Mouse (Mus musculus) gastrocnemius, adult 2 months (tissue): ENCODE results near the gene Alkbh8. TPM values are rescaled to one million over a fixed set of nuclear protein-coding genes. Genes with fewer than 3 reads are reported as not detected.
"Not testable (repeated sequence)": the region's sequence is repeated elsewhere in the genome, so short reads cannot be mapped to it uniquely, and the experiment has no call there.

ENCODE experiments used
- DNase-seq: peaks from one replicate; pipeline ENCODE4 v3.0.0; 2022
- H3K27ac ChIP-seq: fragments of 200-600 bp; 2 replicates; pipeline ENCODE4 v1.8.1; 2022; ENCODE audit warnings: mild to moderate bottlenecking
- H3K4me3 ChIP-seq: fragments of 200-600 bp; 2 replicates; pipeline ENCODE4 v1.8.1; 2022; ENCODE audit warnings: mild to moderate bottlenecking, moderate library complexity
- CTCF ChIP-seq: fragments of 200-600 bp; IDR thresholded peaks from 2 replicates; pipeline ENCODE4 v1.8.1; 2022; ENCODE audit warnings: antibody characterized with exemption, mild to moderate bottlenecking, moderate library complexity
- intact Hi-C: fragments of 180-260 bp; cut with DNase I; formaldehyde crosslinking; loops from one replicate; pipeline ENCODE4 v1.15.1; 2025
- long read RNA-seq, 2 experiments: library from polyadenylated mRNA; stranded (forward); transcript quantifications; one replicate each; pipeline ENCODE4 v2.0.0; 2021
- total RNA-seq, 2 experiments: library from RNA; stranded (reverse); gene quantifications; 2 replicates each; pipeline ENCODE4 v1.2.3; 2021

Gene Alkbh8
- 10 to 100 TPM; 18.7 to 26.1 TPM for total RNA-seq
- long read RNA-seq, experiment 1, full-length matches to known transcripts: 1 of 1 reads
- long read RNA-seq, experiment 1, partial matches to known transcripts: 0 of 1 reads
- long read RNA-seq, experiment 1, other reads (novel, unspliced or antisense): 0 of 1 reads
- long read RNA-seq, experiment 2, full-length matches to known transcripts: 3 of 9 reads
- long read RNA-seq, experiment 2, partial matches to known transcripts: 1 of 9 reads
- long read RNA-seq, experiment 2, other reads (novel, unspliced or antisense): 5 of 9 reads

GRCm38 (mm10) chr9:3334962-3335767 is at the start of gene Alkbh8:
Alkbh8 (plus strand) TSS chr9:3335140.
- intact Hi-C loops: no loop called here
- Histone ChIP-seq H3K27ac (peak within 1 kb of the TSS; percentile 84), H3K4me3 (peak within 1 kb of the TSS; percentile 80)
- DNase-seq: peak; percentile 70
- peak; percentile 41 for TF ChIP-seq CTCF

DNA sequence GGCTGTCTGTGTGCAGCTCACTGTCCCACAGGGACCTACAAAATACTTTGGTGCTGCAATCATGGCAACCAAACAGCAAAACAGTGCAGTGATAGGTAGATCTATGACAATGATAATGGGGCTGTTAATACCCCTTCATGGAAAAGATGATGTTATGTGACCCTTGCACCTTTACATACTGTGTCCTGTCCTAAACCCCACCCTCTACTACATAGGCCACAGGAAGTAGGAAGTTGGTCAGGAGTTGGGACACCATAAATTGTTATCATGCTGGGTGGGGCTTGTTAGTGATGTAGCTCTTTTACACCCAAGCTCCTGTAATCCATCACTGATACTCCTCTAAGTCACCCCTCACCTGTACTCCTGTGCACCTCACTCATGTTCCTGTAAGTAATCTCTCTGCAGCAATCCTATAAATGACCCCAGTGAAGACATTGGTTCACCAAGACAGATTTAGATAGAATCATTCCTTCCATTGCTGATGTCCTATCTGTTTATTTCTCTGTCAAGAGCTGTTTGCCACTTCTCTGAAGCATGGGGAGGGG is 25.6 kb upstream of the Alkbh8 start:
- DNase-seq: no peak
- H3K27ac ChIP-seq: no peak overlapping the region
- no peak for TF ChIP-seq CTCF
- intact Hi-C loops: no loop called here
- no peak overlapping the region for H3K4me3 ChIP-seq

- no peak for DNase-seq
- intact Hi-C loops: no loop called here
- H3K27ac ChIP-seq: no peak overlapping the region
- H3K4me3 ChIP-seq: no peak overlapping the region
- TF ChIP-seq CTCF: no peak
Measured at GRCm38 (mm10) chr9:3310016-3310415, 24.9 kb upstream of the Alkbh8 start.

DNA sequence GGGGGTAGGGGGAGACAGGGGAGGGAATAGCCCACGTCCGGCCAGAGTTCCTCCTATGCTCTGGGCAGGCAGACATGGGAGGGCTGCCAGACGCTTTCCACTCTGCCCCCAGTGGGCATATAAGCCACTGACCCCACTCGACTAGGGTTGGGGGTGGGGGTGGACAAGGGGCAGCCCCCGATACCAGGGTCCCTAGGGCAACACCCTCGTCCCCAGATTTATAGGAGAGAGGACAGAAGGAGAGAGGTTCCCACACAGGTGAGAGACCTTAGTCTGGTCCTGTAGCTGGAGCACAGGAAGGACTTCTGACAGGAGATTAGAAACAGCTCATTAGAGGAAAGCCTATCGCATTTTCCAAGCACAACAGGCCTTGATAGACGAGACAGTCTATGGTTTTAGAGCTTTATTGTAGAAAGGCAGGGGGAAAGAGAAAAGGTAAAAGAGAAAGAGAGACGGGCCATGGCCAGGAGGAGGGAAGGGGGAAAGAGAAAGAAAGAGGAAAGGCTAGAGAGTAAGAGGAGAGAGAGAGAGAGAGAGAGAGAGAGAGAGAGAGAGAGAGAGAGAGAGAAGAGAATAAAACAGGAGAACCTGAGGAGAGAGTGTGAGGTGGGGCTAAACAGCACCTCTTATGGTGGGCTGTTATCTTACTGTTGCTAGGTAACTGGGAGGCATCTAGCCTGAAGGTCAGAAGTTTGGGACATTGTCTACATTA is 7.4 kb upstream of the Alkbh8 start:
- DNase-seq, H3K4me3 ChIP-seq, H3K27ac ChIP-seq, intact Hi-C loops: not testable (repeated sequence)

DNA sequence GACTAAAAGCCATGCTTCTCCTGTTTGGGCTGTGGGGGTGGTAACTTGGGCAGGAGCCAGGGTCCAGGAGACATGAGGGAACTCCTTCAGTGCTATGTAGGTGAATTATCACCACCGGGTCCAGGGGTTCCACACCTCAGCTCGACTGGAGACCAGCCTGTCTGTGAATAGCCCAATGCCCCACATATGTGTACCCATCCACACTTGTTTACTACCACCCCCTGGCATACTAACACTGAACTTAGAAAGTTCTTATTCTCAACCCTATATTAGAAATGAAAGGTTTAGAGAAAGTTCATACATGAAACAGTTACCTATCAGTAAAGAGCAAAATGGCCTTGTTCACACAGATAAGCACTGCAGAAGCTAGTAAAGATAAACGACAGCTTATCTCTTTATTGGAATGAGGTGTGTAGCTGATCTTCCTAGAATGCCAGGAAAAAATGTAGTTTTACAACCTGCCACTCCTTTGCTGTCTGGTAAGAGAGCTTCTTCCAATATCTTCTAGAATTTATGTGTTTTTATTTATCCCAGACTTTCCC is 6.8 kb upstream of the Alkbh8 start:
- DNase-seq: no peak

DNA sequence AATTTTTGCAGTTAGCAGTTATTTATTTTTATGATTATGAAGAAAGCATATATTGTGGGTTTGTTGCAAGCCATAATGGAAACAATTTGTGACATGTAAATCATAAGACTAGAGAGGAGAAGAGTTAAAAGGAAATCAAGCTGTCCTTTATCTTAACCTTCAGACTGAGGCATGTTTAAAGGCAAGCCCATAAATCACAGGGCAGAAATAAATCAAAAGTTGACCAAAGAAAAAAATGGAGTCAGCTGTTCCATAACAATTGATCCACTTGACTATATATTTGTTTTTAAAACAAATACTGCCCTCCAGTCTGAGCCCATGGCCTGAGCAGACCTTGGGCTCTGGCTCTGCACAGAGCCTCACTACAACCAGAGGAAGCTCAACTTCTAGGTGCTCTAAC is 4.6 kb upstream of the Alkbh8 start:
- no peak overlapping the region for H3K4me3 ChIP-seq
- no peak overlapping the region for H3K27ac ChIP-seq
- intact Hi-C loops: no loop called here
- DNase-seq: no peak
- no peak for TF ChIP-seq CTCF

More for the DNA sequence above, 6.8 kb upstream of the Alkbh8 start:
- intact Hi-C loops: no loop called here
- Histone ChIP-seq H3K27ac (no peak overlapping the region), H3K4me3 (no peak overlapping the region)
- no peak for TF ChIP-seq CTCF

- H3K27ac ChIP-seq: no peak overlapping the region
- no peak for DNase-seq
- H3K4me3 ChIP-seq: no peak overlapping the region
- intact Hi-C loops: no loop called here
- TF ChIP-seq CTCF: no peak
Measured at GRCm38 (mm10) chr9:3330737-3331384, 4.1 kb upstream of the Alkbh8 start.

- Histone ChIP-seq H3K27ac (no peak overlapping the region), H3K4me3 (no peak overlapping the region; the same call in 1 of the 2 replicates)
- DNase-seq: no peak
- intact Hi-C loops: no loop called here
- TF ChIP-seq CTCF: no peak
Measured at GRCm38 (mm10) chr9:3336661-3337060, 1.7 kb downstream of the Alkbh8 start.

GRCm38 (mm10) chr9:3345136-3345535 is 10.2 kb downstream of the Alkbh8 start:
- no peak overlapping the region for H3K4me3 ChIP-seq
- intact Hi-C loops: no loop called here
- H3K27ac ChIP-seq: no peak overlapping the region
- no peak for DNase-seq
- no peak for TF ChIP-seq CTCF

- intact Hi-C loops: no loop called here
Measured at GRCm38 (mm10) chr9:3345967-3346366, 11.0 kb downstream of the Alkbh8 start.

GRCm38 (mm10) chr9:3350056-3350455 is 15.1 kb downstream of the Alkbh8 start:
- H3K4me3 ChIP-seq: no peak overlapping the region
- no peak overlapping the region for H3K27ac ChIP-seq

More at GRCm38 (mm10) chr9:3345967-3346366, 11.0 kb downstream of the Alkbh8 start:
- TF ChIP-seq CTCF: no peak
- H3K27ac ChIP-seq: no peak overlapping the region
- DNase-seq: no peak
- H3K4me3 ChIP-seq: no peak overlapping the region

DNA sequence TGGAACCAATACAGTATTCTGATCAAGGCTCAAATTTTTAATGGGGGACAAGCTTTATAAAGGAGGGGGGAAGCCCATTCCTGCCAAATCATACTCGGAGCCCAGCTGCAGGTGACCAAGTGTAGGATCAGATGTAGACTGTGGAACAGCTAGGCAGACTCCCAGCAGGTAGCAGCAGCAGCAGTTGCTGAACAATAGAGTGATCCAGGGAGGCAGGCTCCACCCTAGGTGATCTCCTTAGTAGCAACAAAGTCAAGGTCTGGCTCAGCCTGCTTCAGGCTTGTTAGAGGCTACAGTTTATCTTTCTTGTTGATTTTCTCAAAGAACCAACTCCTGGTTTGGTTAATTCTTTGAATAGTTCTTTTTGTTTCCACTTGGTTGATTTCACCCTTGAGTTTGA is 41.4 kb downstream of the Alkbh8 start:
- H3K4me3 ChIP-seq, DNase-seq, intact Hi-C loops, H3K27ac ChIP-seq: not testable (repeated sequence)

More at GRCm38 (mm10) chr9:3350056-3350455, 15.1 kb downstream of the Alkbh8 start:
- intact Hi-C loops: no loop called here
- no peak for DNase-seq
- TF ChIP-seq CTCF: peak; percentile 23; the same call in 1 of the 2 replicates
